Mouse (Mus musculus) forebrain, postnatal 0 days (tissue): ENCODE measurements at regions not wholly inside any gene's neighbourhood (a gene's known extent, or its start where the extent isn't known, plus 50 kb on each side); places are given as distances from the start of the nearest gene placed in this dataset.

Experiments used
- ATAC-seq: fragments of 200-750 bp; cut with Nextera tagmentation; 2 replicates; pipeline ENCODE4 v1.8.0; 2017; ENCODE audit warnings: mild to moderate bottlenecking, moderate library complexity
- DNase-seq: peaks from one replicate; pipeline ENCODE4 v3.0.0-alpha.2; 2015
- H3K27ac ChIP-seq: fragments of 300-500 bp; sonication (generic); 2 replicates; pipeline ENCODE4 v1.5.1; 2014; ENCODE audit warnings: low read depth, mild to moderate bottlenecking, antibody characterized with exemption, low read length, moderate library complexity, mixed read lengths
- H3K27me3 ChIP-seq: fragments of 300-500 bp; sonication (generic); 2 replicates; pipeline ENCODE4 v1.6.1; 2014; ENCODE audit warnings: mild to moderate bottlenecking, low read length, mixed read lengths; ENCODE audit not compliant: insufficient read depth
- H3K36me3 ChIP-seq: fragments of 300-500 bp; sonication (generic); 2 replicates; pipeline ENCODE4 v1.6.1; 2014; ENCODE audit warnings: mild to moderate bottlenecking, moderate library complexity; ENCODE audit not compliant: insufficient read depth
- H3K4me1 ChIP-seq: fragments of 300-500 bp; sonication (generic); 2 replicates; pipeline ENCODE4 v1.6.1; 2014; ENCODE audit warnings: antibody characterized with exemption; ENCODE audit not compliant: insufficient read depth
- H3K4me2 ChIP-seq: fragments of 300-500 bp; sonication (generic); 2 replicates; pipeline ENCODE4 v1.6.1; 2014; ENCODE audit warnings: low read depth, mild to moderate bottlenecking, moderate library complexity
- H3K4me3 ChIP-seq: fragments of 300-500 bp; sonication (generic); 2 replicates; pipeline ENCODE4 v1.5.1; 2014; ENCODE audit warnings: low read depth, low read length, mixed read lengths
- H3K9ac ChIP-seq: fragments of 300-500 bp; sonication (generic); 2 replicates; pipeline ENCODE4 v1.6.1; 2014; ENCODE audit warnings: mild to moderate bottlenecking
- H3K9me3 ChIP-seq: fragments of 300-500 bp; sonication (generic); 2 replicates; pipeline ENCODE4 v1.6.1; 2016; ENCODE audit warnings: low read length
- CTCF ChIP-seq: sonication (generic); IDR thresholded peaks from 2 replicates; pipeline ENCODE4 v1.5.1; 2016; ENCODE audit warnings: antibody characterized with exemption, control low read depth, low read depth
- WGBS: fragments of 180-500 bp; shearing (Covaris S2); extraction: QIAGEN DNeasy Blood & Tissue Kit; methylation state at CpG from one replicate; pipeline ENCODE4 v1.1.7; 2014; 5-methylcytosine and 5-hydroxymethylcytosine counted together

DNA sequence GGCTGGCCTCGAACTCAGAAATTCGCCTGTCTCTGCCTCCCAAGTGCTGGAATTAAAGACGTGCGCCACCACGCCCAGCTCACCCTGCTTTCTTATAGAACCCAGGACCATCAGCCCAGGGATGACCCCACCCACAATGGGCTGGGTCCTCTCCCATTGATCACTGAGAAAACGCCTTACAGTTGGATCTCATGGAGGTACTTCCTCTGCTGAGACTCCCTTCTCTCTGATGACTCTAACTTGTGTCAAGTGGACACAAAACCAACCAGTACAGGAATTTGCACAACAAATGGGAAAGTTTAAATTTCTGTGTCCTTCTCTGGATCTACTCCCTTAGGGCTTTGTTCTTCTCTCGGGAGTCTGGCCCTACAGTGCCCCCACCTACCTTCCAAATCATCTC is 85.0 kb downstream of the Tomm20 start:
- Histone ChIP-seq H3K9me3 (no peaks in the 10 kb centered on the region), H3K36me3 (no peaks in the 10 kb centered on the region), H3K4me3 (no peak overlapping the region), H3K27ac (no peak overlapping the region), H3K4me2 (no peak overlapping the region), H3K9ac (no peak overlapping the region), H3K4me1 (no peaks in the 10 kb centered on the region), H3K27me3 (no peaks in the 10 kb centered on the region)
- DNase-seq: no peak
- no peak for TF ChIP-seq CTCF
- ATAC-seq: no peak
- 87% methylated on average over 7 of the region's 7 CpGs for WGBS

DNA sequence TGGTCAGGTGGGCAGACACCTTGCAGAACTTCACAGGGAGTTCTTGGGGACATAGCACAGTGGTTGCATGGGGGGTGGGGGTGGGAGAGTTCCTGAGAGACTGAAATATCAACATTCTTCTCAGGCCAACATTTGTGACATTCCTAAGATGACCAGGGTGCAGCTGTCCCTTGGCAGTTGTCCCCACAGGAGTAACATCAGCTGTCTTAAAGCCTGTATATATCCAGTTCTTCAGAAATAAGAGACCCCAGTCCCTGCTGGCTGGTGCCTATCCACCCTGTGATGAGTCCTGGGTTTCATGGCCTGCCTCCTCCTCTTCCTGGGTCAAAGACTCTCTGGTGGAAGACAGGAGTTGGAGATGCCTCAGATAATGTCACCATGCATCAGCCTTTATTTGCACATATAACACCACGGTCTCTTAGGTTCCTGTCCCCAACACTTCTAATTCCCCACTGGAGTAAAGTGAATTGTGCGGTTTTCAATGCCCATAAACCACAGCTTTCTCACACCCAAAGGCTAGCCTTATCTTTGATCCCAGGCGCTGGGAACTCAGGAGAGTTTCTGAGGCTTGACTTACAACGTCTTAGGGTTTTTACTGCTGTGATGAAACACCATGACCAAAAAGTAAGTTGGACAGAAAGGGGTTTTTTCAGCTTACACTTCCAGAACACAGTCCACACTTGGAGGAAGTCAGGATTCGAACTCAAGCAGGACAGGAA is 85.8 kb downstream of the Tomm20 start:
- Histone ChIP-seq H3K27me3 (no peaks in the 10 kb centered on the region), H3K36me3 (no peaks in the 10 kb centered on the region), H3K27ac (no peak overlapping the region), H3K9ac (no peak overlapping the region), H3K4me2 (no peak overlapping the region), H3K4me1 (no peaks in the 10 kb centered on the region), H3K4me3 (no peak overlapping the region), H3K9me3 (no peaks in the 10 kb centered on the region)
- WGBS: 92% methylated on average over 5 of the region's 5 CpGs
- DNase-seq: no peak
- ATAC-seq: no peak
- TF ChIP-seq CTCF: no peak

DNA sequence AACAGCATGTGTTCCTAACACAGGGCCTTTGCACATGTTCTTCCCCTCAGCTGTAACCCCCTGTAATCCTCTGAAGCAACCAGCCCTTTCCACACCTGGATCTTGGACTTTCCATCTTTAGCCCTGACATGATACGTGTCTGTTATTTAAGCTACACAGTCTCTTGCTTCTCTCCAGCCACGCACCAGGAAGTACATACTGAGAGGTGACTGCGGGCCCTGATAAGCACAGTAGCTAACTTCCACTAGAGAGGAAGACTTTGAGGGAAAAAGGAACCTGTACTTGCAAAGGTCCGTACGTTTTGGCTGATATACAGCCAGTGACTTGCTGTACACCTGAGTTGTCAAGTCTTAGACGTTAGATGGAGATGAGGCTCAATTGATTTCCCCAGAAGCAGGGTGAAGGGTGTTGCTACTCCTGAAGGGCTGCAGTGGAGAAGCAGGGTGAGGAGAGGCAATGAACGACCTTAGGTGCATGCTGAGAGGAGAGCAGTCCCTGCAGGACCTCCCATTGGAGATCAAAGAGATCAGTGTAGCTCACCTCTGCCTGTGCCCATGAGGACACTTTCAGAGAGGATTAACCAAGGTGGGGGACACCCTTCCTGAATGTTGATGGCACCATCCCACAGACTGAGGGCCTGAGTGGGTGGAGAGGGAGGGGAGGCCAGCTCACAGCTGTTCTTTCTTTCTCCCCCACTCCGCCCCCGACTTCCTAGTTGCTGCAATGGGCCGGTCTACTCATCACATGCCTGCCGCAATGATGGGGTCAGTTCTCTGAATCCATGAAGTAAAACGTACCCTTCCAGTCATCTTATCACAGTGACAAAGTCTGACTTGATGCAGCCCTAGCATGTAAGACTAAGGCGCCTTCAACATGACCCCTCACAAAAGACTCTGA is 88.1 kb downstream of the Tomm20 start:
- Histone ChIP-seq H3K4me3 (no peak overlapping the region), H3K4me2 (no peak overlapping the region), H3K9ac (no peak overlapping the region), H3K27me3 (no peaks in the 10 kb centered on the region), H3K9me3 (no peaks in the 10 kb centered on the region), H3K36me3 (no peaks in the 10 kb centered on the region), H3K4me1 (no peaks in the 10 kb centered on the region), H3K27ac (no peak overlapping the region)
- no peak for ATAC-seq
- TF ChIP-seq CTCF: no peak
- WGBS: 80% methylated on average over 13 of the region's 13 CpGs
- DNase-seq: no peak

- no peak for TF ChIP-seq CTCF
- Histone ChIP-seq H3K4me2 (no peak overlapping the region), H3K9ac (no peak overlapping the region), H3K4me3 (no peak overlapping the region), H3K27me3 (no peaks in the 10 kb centered on the region), H3K9me3 (no peaks in the 10 kb centered on the region), H3K36me3 (no peaks in the 10 kb centered on the region), H3K4me1 (no peaks in the 10 kb centered on the region), H3K27ac (no peak overlapping the region)
- ATAC-seq (no peak), DNase-seq (no peak)
- WGBS: 74% methylated on average over 5 of the region's 5 CpGs
Measured at GRCm38 (mm10) chr8:126855914-126856313, 89.7 kb downstream of the Tomm20 start.

GRCm38 (mm10) chr8:126855056-126855609 is 90.5 kb downstream of the Tomm20 start:
- DNase-seq (no peak), ATAC-seq (no peak)
- Histone ChIP-seq H3K4me3 (no peak overlapping the region), H3K4me2 (no peak overlapping the region), H3K27me3 (no peaks in the 10 kb centered on the region), H3K27ac (no peak overlapping the region), H3K4me1 (no peaks in the 10 kb centered on the region), H3K9ac (no peak overlapping the region), H3K36me3 (no peaks in the 10 kb centered on the region), H3K9me3 (no peaks in the 10 kb centered on the region)
- WGBS: 83% methylated on average over 2 of the region's 2 CpGs
- TF ChIP-seq CTCF: no peak

GRCm38 (mm10) chr8:126854121-126855055 is 91.3 kb downstream of the Tomm20 start:
- H3K4me2 ChIP-seq: no peak overlapping the region
- no peak overlapping the region for H3K4me3 ChIP-seq
- no peaks in the 10 kb centered on the region for H3K27me3 ChIP-seq
- no peak for TF ChIP-seq CTCF
- no peak for ATAC-seq
- no peak overlapping the region for H3K27ac ChIP-seq
- WGBS: 71% methylated on average over 22 of the region's 22 CpGs
- peak; percentile 25 for DNase-seq
- no peak overlapping the region for H3K9ac ChIP-seq
- H3K4me1 ChIP-seq: no peaks in the 10 kb centered on the region
- no peaks in the 10 kb centered on the region for H3K36me3 ChIP-seq
- no peaks in the 10 kb centered on the region for H3K9me3 ChIP-seq
